Mouse (Mus musculus) T-helper 17 cell (primary cell): ENCODE data around the gene Hey2.

Source experiments
- in situ Hi-C, 2 experiments: fragments of 300-600 bp; cut with MboI, MseI; formaldehyde crosslinking; loops; 1 replicate in 1 of 2; 2 replicates in 1 of 2; pipeline ENCODE4 v1.15.1; 2025; ENCODE audit warnings: high pct_unique_total_duplicates in 2 of 2

Hey2 gene

GRCm38 (mm10) chr10:30796469-30797261 lies 45.9 kb downstream of the Hey2 start:
- in situ Hi-C loops: loop anchor here in 1 of 2 experiments (5.0 kb wide), 1 partner anchor 594 kb away; the partner anchor contains the start of gene Cenpw

GRCm38 (mm10) chr10:30791016-30791415 lies 51.6 kb downstream of the Hey2 start:
- in situ Hi-C loops: loop anchor here in 1 of 2 experiments (5.0 kb wide), 1 partner anchor 69 kb away; no protein-coding TSS in a partner anchor

GRCm38 (mm10) chr10:30789521-30789920 lies 53.1 kb downstream of the Hey2 start:
- in situ Hi-C loops: loop anchor here in 1 of 2 experiments (5.0 kb wide), 1 partner anchor 72 kb away; no protein-coding TSS in a partner anchor

- in situ Hi-C loops: loop anchor here in 1 of 2 experiments (5.0 kb wide), 1 partner anchor 71 kb away; no protein-coding TSS in a partner anchor
Observed at GRCm38 (mm10) chr10:30788340-30788721, 54.3 kb downstream of the Hey2 start.

- in situ Hi-C loops: loop anchor here in 1 of 2 experiments (5.0 kb wide), 1 partner anchor 71 kb away; no protein-coding TSS in a partner anchor
Observed at GRCm38 (mm10) chr10:30787684-30788339, 54.8 kb downstream of the Hey2 start.

- in situ Hi-C loops: loop anchor here in 1 of 2 experiments (5.0 kb wide), 1 partner anchor 69 kb away; no protein-coding TSS in a partner anchor
Observed at GRCm38 (mm10) chr10:30786103-30786754, 56.4 kb downstream of the Hey2 start.
